Mouse (Mus musculus): ENCODE results near the gene Mcl1. TPM values are rescaled to one million over a fixed set of nuclear protein-coding genes. Genes with fewer than 3 reads are reported as not detected.
"Not testable (repeated sequence)": the region's sequence is repeated elsewhere in the genome, so short reads cannot be mapped to it uniquely, and the experiment has no call there.

Mcl1 gene
- total RNA-seq, 2 experiments from 2014 or later, result 49.9 to 56.5 TPM

DNA sequence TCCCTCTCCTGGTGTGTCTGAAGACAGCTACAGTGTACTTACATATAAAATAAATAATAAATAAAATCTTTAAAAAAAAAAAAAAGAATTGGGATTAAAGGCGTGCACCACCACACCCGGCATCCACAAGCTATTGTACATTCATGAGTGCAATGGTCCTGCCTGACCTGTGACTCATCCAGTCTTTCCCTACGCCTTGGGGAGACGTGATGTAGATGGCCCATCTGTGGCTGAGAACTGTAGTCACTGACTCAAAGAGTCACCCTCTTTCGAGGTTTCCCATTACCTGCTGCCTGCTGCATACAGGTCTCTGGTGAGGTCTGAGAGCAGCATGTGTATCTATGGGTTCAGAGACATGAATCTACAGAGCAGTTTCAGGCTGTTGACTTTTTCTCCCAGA is 10.6 kb upstream of the Mcl1 start:
- no peak for DNase-seq (ENCODE audit: low spot score in 2 of 2)
- intact Hi-C loops (cut with DNase I), result no loop called here

DNA sequence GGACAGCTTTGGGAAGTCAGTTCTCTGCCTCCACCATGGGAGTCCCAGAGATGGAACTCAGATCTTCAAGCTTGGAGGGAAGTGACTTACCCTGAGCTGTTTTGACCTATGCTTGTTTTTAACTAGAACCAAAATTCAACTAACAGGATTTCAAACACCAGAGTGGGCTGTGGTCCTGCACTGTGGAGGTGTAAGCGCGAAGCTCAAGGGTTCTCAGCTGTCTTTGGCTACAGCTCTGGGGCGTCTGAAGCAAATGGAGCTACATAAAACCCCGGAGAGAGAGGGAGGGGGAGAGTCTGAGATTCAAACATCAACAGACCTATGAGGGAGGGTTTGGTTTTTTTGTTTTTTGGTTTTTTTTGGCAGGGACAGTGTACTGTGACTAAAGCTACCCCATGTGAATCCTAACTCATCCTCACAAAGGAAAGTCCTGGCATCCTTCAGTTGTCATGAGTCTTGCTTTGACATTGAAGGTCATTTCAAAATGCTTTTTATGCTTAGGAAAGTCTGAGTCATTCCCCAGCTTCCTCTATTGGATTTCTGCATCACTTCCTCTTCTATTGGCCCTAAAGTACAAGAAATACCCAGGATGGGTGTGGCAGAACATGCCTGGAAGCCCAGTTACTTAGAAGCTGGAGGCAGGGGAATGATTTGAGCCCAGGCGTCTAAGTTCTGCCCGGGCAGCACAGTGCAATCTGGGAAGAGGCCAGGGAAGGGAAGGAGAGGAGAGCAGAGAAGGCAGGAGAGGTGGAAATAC is 8.1 kb upstream of the Mcl1 start:
- intact Hi-C loops (cut with DNase I), result no loop called here
- no peak for DNase-seq (ENCODE audit: low spot score in 2 of 2)

DNA sequence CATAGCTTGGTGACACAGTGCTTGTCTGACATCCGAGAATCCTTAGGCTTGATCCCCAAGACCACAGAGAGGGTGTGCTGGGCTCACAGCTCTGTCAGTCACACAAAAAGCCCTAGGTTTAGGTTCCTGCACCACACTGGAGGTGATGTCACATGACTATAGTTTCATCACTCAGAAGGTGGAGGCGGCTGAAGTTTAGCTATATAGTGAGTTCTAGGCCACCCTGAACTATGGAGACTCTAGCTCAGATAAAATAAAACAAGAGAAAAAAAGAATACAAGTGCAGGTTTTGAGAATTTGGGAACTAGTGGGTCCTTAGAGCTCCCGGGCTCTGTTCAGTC is 7.6 kb upstream of the Mcl1 start:
- no peak for DNase-seq (ENCODE audit: low spot score in 2 of 2)
- intact Hi-C loops (cut with DNase I), result no loop called here

GRCm38 (mm10) chr3:95651391-95652203 is 7.0 kb upstream of the Mcl1 start:
- intact Hi-C loops (cut with DNase I), result no loop called here

GRCm38 (mm10) chr3:95652204-95652811 is 6.3 kb upstream of the Mcl1 start:
- DNase-seq (ENCODE audit: low spot score in 2 of 2), result no peak
- intact Hi-C loops (cut with DNase I), result no loop called here

More at GRCm38 (mm10) chr3:95651391-95652203, 7.0 kb upstream of the Mcl1 start:
- DNase-seq (ENCODE audit: low spot score in 2 of 2), result no peak

DNA sequence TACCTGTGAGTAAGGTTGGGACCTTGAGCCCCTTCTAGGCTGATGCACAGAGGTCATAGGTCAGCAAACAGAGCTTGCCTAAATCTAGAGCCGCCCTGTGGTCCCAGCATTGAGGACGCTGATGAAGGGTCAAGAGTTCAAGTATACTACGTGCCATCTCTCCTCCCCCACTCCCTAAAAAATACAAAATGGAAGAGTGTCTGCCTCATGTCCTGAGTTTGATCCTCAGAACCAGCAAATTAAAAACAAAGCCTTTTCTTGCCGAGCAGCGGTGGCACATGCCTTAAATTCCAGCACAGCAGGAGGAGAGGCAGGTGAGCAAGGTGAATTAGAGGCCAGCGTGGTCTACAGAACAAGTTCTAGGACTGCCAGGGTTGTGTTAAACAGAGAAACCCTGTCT is 5.7 kb upstream of the Mcl1 start:
- intact Hi-C loops (cut with DNase I), result no loop called here
- DNase-seq (ENCODE audit: low spot score in 2 of 2), result no peak

DNA sequence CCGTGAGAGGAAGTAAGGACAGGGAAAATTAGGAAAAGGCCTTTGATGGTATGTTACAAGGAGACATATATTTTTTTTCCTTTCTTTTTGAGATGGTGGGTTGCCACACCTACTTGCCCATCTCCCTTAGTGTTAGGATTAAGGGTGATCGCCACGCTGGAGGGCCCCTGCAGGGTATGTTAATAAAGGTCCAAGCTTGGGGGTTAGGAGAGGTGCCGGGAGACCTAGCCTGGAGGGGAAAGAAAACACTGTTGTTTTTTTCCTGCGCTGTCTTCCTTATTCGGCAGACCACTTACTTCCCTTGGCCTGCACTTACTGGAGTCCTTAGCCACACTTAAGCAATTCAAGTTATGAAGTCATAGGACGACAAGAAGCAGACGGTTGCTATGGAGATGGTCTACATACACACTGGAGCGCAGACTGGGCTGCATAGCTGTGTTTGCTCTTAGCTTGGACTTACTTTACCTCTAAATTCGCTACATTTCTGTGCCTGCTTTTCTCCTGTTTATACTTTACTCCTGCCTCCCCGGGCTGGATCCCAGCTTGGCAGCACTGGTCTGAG is 5.0 kb upstream of the Mcl1 start:
- DNase-seq (ENCODE audit: low spot score in 2 of 2), result no peak
- intact Hi-C loops (cut with DNase I), result no loop called here

DNA sequence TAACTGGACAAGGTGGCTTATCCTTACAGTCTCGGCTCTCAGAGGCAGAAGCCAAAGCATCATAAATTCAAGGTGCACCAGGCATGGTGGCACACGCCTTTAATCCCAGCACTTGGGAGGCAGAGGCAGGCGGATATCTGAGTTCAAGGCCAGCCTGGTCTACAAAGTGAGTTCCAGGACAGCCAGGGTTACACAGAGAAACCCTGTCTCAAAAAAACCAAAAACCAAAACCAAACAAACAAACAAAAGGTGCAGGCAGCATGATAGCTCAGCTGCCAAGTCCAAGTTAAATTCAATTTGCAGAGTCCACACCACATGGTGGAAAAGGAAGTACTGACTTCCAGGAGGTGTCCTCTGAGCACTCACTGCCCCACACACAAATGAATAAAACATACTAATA is 4.2 kb upstream of the Mcl1 start:
- intact Hi-C loops (cut with DNase I); DNase-seq (ENCODE audit: low spot score in 2 of 2): not testable (repeated sequence)

DNA sequence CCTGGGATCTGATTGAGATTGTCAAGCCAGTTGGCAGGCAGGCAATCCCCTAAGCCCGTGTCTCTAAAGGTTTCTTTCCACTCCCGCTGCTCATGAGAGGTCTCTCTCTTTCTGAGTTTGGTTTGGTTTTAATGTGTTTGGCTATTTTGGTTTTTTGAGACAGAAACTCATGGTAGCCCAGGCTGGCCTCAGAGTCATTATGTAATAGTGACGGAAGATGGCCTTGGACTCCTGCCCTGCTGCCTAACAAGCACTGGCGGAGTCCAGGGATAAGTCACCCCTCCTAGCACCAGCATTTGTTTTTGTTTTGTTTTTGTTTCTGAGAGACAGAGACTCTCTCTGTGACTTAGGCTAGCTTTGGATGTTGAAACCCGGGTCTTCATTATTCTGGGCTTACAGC is 3.2 kb upstream of the Mcl1 start:
- intact Hi-C loops (cut with DNase I), result no loop called here
- no peak for DNase-seq (ENCODE audit: low spot score in 2 of 2)

DNA sequence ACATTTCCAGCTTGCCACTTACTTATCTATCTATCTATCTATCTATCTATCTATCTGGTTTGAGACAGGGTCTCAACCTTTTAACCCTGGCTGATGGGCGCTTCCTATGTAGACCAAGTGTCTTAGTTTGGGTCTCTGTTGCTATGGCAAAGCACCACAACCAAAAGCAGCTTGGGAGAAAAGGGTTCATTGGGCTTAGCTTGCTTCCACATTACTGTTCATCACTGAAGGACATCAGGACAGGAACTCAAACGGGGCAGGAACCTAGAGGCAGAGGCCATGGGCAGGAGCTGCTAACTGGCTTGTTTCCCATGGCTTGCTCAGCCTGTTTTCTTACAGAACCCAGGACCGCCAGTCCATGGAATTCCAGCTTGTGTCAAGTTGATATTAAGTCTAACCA is 1.5 kb upstream of the Mcl1 start:
- intact Hi-C loops (cut with DNase I), result no loop called here
- no peak for DNase-seq (ENCODE audit: low spot score in 2 of 2)

DNA sequence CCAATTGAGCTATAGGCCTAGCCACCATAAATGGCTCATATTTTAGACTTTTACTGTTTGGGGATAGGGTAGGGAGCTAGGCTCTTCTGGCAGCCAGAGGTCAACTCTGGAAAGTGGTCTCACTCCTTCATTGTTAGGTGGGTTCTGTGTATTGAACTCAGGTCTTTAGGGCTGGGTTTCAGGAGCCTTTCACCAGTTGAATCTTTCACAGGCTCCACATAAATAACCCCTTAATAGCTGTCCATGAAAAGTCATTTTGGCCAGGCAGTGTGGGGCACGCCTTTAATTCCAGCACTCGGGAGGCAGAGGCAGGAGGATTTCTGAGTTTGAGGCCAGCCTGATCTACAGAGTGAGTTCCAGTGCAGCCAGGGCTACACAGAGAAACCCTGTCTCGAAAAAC is 877 bp upstream of the Mcl1 start:
- intact Hi-C loops (cut with DNase I), result no loop called here
- no peak for DNase-seq (ENCODE audit: low spot score in 2 of 2)

DNA sequence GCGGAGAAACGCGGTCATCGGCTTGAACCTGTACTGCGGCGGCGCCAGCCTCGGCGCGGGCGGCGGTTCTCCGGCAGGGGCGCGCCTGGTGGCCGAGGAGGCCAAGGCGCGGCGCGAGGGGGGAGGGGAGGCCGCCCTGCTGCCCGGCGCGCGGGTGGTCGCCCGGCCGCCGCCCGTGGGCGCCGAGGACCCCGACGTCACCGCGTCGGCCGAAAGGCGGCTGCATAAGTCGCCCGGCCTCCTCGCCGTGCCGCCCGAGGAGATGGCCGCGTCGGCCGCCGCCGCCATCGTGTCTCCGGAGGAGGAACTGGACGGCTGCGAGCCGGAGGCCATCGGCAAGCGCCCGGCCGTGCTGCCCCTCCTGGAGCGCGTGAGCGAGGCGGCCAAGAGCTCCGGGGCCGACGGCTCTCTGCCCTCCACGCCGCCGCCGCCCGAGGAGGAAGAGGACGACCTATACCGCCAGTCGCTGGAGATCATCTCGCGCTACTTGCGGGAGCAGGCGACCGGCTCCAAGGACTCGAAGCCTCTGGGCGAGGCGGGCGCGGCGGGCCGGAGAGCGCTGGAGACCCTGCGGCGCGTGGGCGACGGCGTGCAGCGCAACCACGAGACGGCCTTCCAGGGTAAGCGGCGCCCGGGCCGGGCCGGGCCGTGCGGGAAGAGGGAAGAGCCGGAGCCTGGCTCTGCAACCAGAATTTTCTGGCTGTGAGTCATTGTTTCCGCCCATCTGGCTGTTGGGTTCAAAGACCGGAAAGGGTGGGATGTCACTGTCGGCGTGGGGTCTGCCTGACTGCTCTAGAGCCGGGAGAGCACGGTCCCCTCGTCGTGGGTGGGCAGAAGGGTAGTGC is 502 bp downstream of the Mcl1 start:
- DNase-seq (ENCODE audit: low spot score in 2 of 2), result peak; percentile 64 to 65
- intact Hi-C loops (cut with DNase I), result no loop called here

DNA sequence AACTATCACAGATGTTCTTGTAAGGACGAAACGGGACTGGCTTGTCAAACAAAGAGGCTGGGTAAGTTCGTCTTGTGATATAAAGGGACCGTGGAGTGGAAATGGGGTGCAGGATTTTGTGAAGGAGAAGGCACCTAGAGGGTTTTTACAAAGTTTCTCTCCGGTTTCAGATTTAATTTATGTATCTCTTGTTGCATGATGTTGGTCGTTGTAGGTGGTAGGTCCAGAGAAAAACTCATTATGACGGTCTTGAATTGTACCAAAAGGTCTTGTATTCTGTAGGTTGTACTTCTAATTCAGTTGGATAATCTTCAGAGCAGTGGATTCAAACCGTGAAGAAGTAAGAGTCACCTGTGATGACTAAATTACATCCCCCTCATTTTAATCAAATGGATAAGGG is 1.4 kb downstream of the Mcl1 start:
- DNase-seq (ENCODE audit: low spot score in 2 of 2), result no peak
- intact Hi-C loops (cut with DNase I), result no loop called here

DNA sequence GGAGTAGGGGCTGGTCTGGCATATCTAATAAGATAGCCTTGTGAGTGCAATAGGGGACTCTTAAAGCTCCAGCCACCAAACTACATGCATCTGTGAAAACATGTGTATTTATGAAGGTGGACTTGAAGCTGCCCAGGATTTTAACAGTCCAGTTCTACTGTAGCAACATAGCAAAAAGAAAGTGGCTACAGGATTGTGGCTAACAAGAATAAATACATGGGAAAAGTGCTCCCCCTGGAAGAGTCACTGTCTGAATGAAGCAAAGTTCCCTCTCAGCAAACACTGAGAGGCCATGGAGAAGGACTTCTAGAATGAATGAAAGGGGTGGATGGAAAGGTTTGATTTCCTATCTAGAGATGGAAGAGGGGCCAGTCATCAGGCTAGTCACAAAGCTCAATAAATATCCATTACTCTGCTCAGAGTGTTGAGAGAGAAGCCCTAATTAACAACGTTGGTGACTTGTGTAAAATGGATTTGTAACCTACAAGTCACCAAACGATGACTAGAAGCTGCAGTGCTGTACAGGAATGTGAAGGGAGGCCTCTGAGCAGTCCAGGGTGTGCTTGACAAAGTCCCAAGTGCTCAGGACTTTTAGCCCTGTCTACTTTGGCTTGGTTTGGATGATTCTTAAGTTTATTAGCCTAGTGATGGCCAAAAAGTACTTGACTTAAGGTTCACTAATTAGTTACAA is 2.3 kb downstream of the Mcl1 start:
- intact Hi-C loops (cut with DNase I), result no loop called here
- DNase-seq (ENCODE audit: low spot score in 2 of 2), result no peak

DNA sequence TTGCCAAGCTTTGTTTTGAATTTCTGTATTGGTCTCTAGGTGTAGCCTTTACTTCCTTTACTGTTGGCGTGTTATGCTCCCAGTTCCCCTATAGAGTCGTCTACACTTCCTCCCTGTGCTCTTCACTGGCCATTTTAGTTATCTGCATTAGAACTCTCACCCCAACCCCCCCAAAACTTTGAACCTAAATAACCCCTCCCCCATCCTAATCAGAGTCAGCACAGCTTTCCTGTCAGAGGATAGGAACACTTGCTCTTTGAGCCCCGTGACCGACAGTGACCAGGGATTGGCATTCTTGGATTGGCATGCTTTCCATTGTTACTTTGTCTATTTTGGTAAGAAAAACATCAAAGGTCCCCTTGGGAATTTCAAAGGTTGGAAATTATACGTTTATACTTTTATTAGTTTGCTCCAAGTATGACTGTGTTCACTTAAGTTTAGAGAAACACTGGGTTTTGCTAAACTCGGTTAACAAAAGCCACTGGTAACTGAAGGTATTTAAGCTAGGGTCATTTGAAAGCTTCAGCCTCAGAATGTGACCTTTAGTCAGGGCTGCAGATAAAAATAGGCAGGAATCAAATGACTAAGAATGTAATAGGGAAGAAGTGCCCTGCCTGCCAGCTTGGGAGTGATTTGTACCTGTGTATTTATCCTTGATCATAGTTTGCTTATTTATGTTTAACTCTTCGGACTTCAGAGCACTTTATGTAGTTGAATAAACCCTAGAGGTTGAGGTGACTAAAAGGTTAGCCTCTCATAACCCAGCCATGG is 3.5 kb downstream of the Mcl1 start:
- DNase-seq (ENCODE audit: low spot score in 2 of 2), result no peak

DNA sequence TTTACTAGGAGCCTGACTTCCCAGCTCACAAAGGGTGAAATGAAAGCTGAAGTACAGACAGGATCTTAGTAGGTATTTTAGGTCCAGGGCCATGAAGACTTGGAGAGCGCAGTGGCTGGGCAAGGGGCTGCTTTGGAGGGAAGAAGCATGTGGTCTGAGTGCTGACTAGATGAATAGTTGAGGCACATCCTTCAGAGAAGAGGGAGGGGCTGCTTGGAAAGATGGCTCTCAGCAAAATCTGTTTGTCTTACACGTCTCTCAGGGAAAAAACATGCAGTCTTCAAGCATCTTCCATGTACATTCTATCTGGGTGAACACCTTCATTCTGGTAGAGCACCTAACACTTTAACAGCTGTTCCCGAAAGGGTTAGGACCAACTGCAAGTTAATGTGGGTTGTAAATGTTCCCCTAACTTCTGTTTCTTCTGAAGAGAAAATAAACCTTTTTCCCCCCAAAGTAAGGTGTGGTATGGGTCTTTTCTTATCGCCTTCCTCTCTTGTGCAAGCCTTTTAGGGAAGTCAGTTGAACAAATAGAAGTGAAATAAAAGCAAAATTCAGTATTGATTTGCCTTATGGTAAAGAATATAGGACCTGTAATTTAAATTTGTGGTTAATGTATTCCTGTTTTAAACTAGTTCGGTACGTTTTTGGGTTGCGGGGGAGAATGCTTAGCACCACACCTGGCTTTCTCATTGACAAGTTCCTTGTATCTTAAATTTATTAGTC is 4.3 kb downstream of the Mcl1 start:
- DNase-seq (ENCODE audit: low spot score in 2 of 2), result no peak
- intact Hi-C loops (cut with DNase I), result no loop called here

More for the DNA sequence above, 3.5 kb downstream of the Mcl1 start:
- intact Hi-C loops (cut with DNase I), result no loop called here

DNA sequence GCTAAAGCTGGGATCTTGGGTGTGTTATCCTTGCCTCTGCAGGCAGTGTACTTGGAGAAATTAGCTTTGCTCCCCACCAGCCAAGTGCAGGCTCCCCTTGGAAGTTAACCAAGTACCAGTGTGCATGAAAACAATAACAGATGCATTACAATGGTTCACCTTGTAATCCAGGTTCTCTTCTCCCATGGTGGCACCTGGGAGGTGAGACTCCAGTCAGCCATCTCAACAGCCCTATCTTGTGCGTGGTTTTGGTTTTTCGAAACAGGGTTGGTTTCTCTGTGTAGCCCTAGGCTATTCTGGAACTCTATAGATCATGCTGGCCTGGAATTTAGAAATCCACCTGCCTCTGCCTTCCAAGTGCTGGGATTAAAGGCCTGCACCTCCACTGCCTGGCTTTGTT is 4.9 kb downstream of the Mcl1 start:
- DNase-seq (ENCODE audit: low spot score in 2 of 2), result no peak

More for the DNA sequence above, 4.9 kb downstream of the Mcl1 start:
- intact Hi-C loops (cut with DNase I), result no loop called here
